12 mouse cellular contexts compared by ENCODE assay signal in genomic region chr19:36350181-36350580, GRCm38 (mm10). TPM values are rescaled to one million over a fixed set of nuclear protein-coding genes. Genes with fewer than 3 reads are reported as not detected.
DNase-seq lines count a peak whose midpoint lies in the region; ATAC-seq and TF ChIP-seq lines count a peak whose summit lies in the region.
"Had no signal": no experiment of that assay in that cellular context is flagged by ENCODE, and none has a peak within 500 bp of the region (broad histone marks: within the 10 kb centered on the region; RNA-seq: fewer than 3 reads in every experiment).

No protein-coding gene starts in this region.

- 39% methylated on average over 11 of the region's 11 CpGs for WGBS in forebrain, embryonic 15.5 days
- WGBS in forebrain, postnatal 0 days = 39% methylated on average over 11 of the region's 11 CpGs
- WGBS in liver, embryonic 12.5 days (ENCODE audit: insufficient replicate concordance) = 75% methylated on average over 11 of the region's 11 CpGs

- TF ChIP-seq POLR2A in myocyte (IDR thresholded peaks at IDR 0.05; ENCODE audit: insufficient read length, low read depth) = no peak

- ATAC-seq in forebrain, embryonic 15.5 days (replicated peaks) = no peak
- no peak for ATAC-seq in forebrain, postnatal 0 days
- ATAC-seq in liver, embryonic 12.5 days = no peak

- no peak for DNase-seq in forebrain, postnatal 0 days
- peak; percentile 1 for DNase-seq in lung, postnatal 36 days
- no peak for DNase-seq in lung, postnatal 25 days (ENCODE audit: low spot score)
- DNase-seq in NIH3T3 (ENCODE audit: low read depth) = peak; percentile 41
- DNase-seq in adrenal gland, adult 18-20 months (ENCODE audit: low spot score in 2 of 2) = no peak
- DNase-seq: adrenal gland, postnatal 36 days; liver, embryonic 13.5 days; lung, postnatal 4 days; right cerebral cortex, postnatal 25 days had no signal

- H3K36me3 ChIP-seq in forebrain, embryonic 15.5 days = no peaks in the 10 kb centered on the region
- H3K36me3 ChIP-seq in forebrain, postnatal 0 days (ENCODE audit: insufficient read depth) = no peaks in the 10 kb centered on the region
- H3K36me3 ChIP-seq in myocyte (ENCODE audit: control insufficient read depth, insufficient read depth) = no peaks in the 10 kb centered on the region
- H3K36me3 ChIP-seq in liver, embryonic 12.5 days = no peaks in the 10 kb centered on the region
- H3K36me3 ChIP-seq: liver, embryonic 13.5 days had no signal

- H3K9me3 ChIP-seq in forebrain, embryonic 15.5 days = no peaks in the 10 kb centered on the region
- no peaks in the 10 kb centered on the region for H3K9me3 ChIP-seq in forebrain, postnatal 0 days (ENCODE audit: low read length)
- no peaks in the 10 kb centered on the region for H3K9me3 ChIP-seq in liver, embryonic 12.5 days (replicated peaks)
- H3K9me3 ChIP-seq: liver, embryonic 13.5 days had no signal

- no peak overlapping the region for H3K9ac ChIP-seq in forebrain, embryonic 15.5 days (replicated peaks)
- no peak overlapping the region for H3K9ac ChIP-seq in forebrain, postnatal 0 days
- no peak overlapping the region for H3K9ac ChIP-seq in liver, embryonic 12.5 days
- H3K9ac ChIP-seq: liver, embryonic 13.5 days had no signal

- H3K27me3 ChIP-seq in forebrain, embryonic 15.5 days = peaks cover 7% of the 10 kb centered on the region; the same call in 1 of the 2 replicates
- 0 out of 2 replicates have a peak, but pooled peaks cover 3% of the 10 kb centered on the region for H3K27me3 ChIP-seq in forebrain, postnatal 0 days (ENCODE audit: insufficient read depth, low read length)
- H3K27me3 ChIP-seq in myocyte (ENCODE audit: control insufficient read depth, insufficient read depth, insufficient read length) = no peaks in the 10 kb centered on the region
- H3K27me3 ChIP-seq in liver, embryonic 12.5 days (replicated peaks) = peaks cover 65% of the 10 kb centered on the region

- TF ChIP-seq CTCF in forebrain, postnatal 0 days (IDR thresholded peaks at IDR 0.05; ENCODE audit: low read depth) = no peak

- no peaks in the 10 kb centered on the region for H3K79me2 ChIP-seq in myocyte (ENCODE audit: control insufficient read depth, insufficient read depth)

- H3K4me1 ChIP-seq in forebrain, embryonic 15.5 days = peaks cover 16% of the 10 kb centered on the region
- H3K4me1 ChIP-seq in forebrain, postnatal 0 days (ENCODE audit: insufficient read depth) = no peaks in the 10 kb centered on the region
- H3K4me1 ChIP-seq in liver, embryonic 12.5 days = peaks cover 8% of the 10 kb centered on the region; the same call in 1 of the 2 replicates

- H3K4me2 ChIP-seq in forebrain, embryonic 15.5 days (replicated peaks) = peak overlapping the region; percentile 97; the same call in 1 of the 2 replicates
- no peak overlapping the region for H3K4me2 ChIP-seq in forebrain, postnatal 0 days (ENCODE audit: low read depth)
- H3K4me2 ChIP-seq in myocyte (ENCODE audit: low read depth) = no peak overlapping the region
- H3K4me2 ChIP-seq in liver, embryonic 12.5 days = no peak overlapping the region

- H3ac ChIP-seq in myocyte (ENCODE audit: control insufficient read depth, insufficient read length) = no peak overlapping the region

- no peak overlapping the region; the same call in 1 of the 2 replicates for H3K4me3 ChIP-seq in forebrain, embryonic 15.5 days
- H3K4me3 ChIP-seq in forebrain, postnatal 0 days (ENCODE audit: low read depth, low read length) = no peak overlapping the region
- H3K4me3 ChIP-seq in myocyte = peak overlapping the region; percentile 27
- no peak overlapping the region for H3K4me3 ChIP-seq in liver, embryonic 12.5 days

- H3K27ac ChIP-seq in forebrain, embryonic 15.5 days (replicated peaks) = no peak overlapping the region
- no peak overlapping the region for H3K27ac ChIP-seq in forebrain, postnatal 0 days (ENCODE audit: low read depth, low read length)
- no peak overlapping the region for H3K27ac ChIP-seq in liver, embryonic 12.5 days
- H3K27ac ChIP-seq: liver, embryonic 13.5 days had no signal

TF ChIP-seq in myocyte, 11 proteins besides CTCF, POLR2A, EP300 and RAD21:
- no peak for TF ChIP-seq MYOD1 (IDR thresholded peaks at IDR 0.05; ENCODE audit: control insufficient read depth in 1 of 3, insufficient read length in 2 of 3, low read depth in 2 of 3)
TF ChIP-seq in myocyte: peak in this region for 0.

RNA-seq across cellular contexts. Expression of gene Pcgf5, which starts 2.1 kb away (rescaled TPM):
- 14.2 and 16.1 TPM in 2 replicates for polyA plus RNA-seq in forebrain, embryonic 15.5 days (2015; fragmentation: Nextera tagmentation; extraction: Ambion mirVana)
- total RNA-seq in forebrain, postnatal 0 days (2014; rRNA removed) = 3.1 and 5.1 TPM in 2 replicates
- 5.1 and 7.4 TPM in 2 replicates for polyA plus RNA-seq in forebrain, postnatal 0 days (2015; fragmentation: Nextera tagmentation; extraction: Ambion mirVana)
- 13.9 TPM for polyA plus RNA-seq in myocyte (2012; fragmentation: generic; extraction: Trizol)
- 10 to 100 TPM; 24.7 to 27.9 TPM for total RNA-seq in adrenal gland, adult 18-20 months (2021)
- 23.6 and 26.0 TPM in 2 replicates for polyA plus RNA-seq in liver, embryonic 12.5 days (2016; fragmentation: Nextera tagmentation; extraction: Ambion mirVana)

Comparison
In these comparisons a context has a peak if more than half of its experiments do, and no peak if none do; other contexts are left out.
1. DNase-seq: peak in lung, postnatal 36 days (single experiment) and NIH3T3 (single experiment); none in forebrain, postnatal 0 days (single experiment), lung, postnatal 25 days (single experiment) and adrenal gland, adult 18-20 months (0 of 2).